Mouse (Mus musculus): ENCODE measurements around the gene Akr1b8. TPM values are rescaled to one million over a fixed set of nuclear protein-coding genes. Genes with fewer than 3 reads are reported as not detected.

Gene Akr1b8
- total RNA-seq, 1 experiment, result 25.1 TPM

- peaks cover 0 to 10% of the 10 kb centered on the region in 2 experiments; a peak in 2 of 4 replicates for H3K4me1 ChIP-seq (ENCODE audit: control insufficient read depth in 2 of 2, insufficient read depth in 2 of 2, low read length in 2 of 2, poor library complexity in 1 of 2)
- TF ChIP-seq MAFK (IDR thresholded peaks at IDR 0.05; ENCODE audit: insufficient read depth, low read depth, low read length), result no peak
- TF ChIP-seq ZC3H11A (IDR thresholded peaks at IDR 0.05; ENCODE audit: borderline replicate concordance, low read depth, low read length), result no peak
- TF ChIP-seq HCFC1 (IDR thresholded peaks at IDR 0.05; ENCODE audit: borderline replicate concordance, insufficient read depth, low read length), result no peak
- TF ChIP-seq CHD2 (IDR thresholded peaks at IDR 0.05; ENCODE audit: low read depth, low read length), result no peak
- TF ChIP-seq ZNF384 (IDR thresholded peaks at IDR 0.05; ENCODE audit: low read depth, low read length), result no peak
- H3K27ac ChIP-seq (ENCODE audit: insufficient read depth, low read depth, low read length, poor library complexity, severe bottlenecking), result no peak overlapping the region
- no peak overlapping the region for H3K4me3 ChIP-seq (ENCODE audit: insufficient read depth in 1 of 2, low read depth in 1 of 2, low read length in 2 of 2, poor library complexity in 1 of 2, severe bottlenecking in 1 of 2)
- H3K36me3 ChIP-seq (ENCODE audit: control insufficient read depth, insufficient read depth, low read length, poor library complexity, severe bottlenecking), result peaks cover 66% of the 10 kb centered on the region
- H3K9me3 ChIP-seq (ENCODE audit: control insufficient read depth, insufficient read depth, low read depth, low read length), result no peaks in the 10 kb centered on the region
- in situ Hi-C loops (cut with MboI; ENCODE audit: low sequenced_read_pairs in 2 of 2, unreplicated experiment in 2 of 2), result no loop called here
- DNase-seq (ENCODE audit: low read depth, low spot score), result no peak
- H3K9ac ChIP-seq (ENCODE audit: insufficient read depth, low read depth, low read length, poor library complexity, severe bottlenecking), result no peak overlapping the region
These were observed 43.8 kb upstream of the Akr1b8 start for GRCm38 (mm10) chr6:34310023-34310595.

GRCm38 (mm10) chr6:34313386-34313785, 40.5 kb upstream of the Akr1b8 start:
- no peak for DNase-seq (ENCODE audit: low read depth, low spot score)
- in situ Hi-C loops (cut with MboI; ENCODE audit: low sequenced_read_pairs in 2 of 2, unreplicated experiment in 2 of 2), result no loop called here
- peaks cover 45% of the 10 kb centered on the region for H3K36me3 ChIP-seq (ENCODE audit: control insufficient read depth, insufficient read depth, low read length, poor library complexity, severe bottlenecking)
- no peak overlapping the region; a peak in 1 of 4 replicates for H3K4me3 ChIP-seq (ENCODE audit: insufficient read depth in 1 of 2, low read depth in 1 of 2, low read length in 2 of 2, poor library complexity in 1 of 2, severe bottlenecking in 1 of 2)
- TF ChIP-seq ZC3H11A (IDR thresholded peaks at IDR 0.05; ENCODE audit: borderline replicate concordance, low read depth, low read length) (no peak), ZNF384 (IDR thresholded peaks at IDR 0.05; ENCODE audit: low read depth, low read length) (no peak), HCFC1 (IDR thresholded peaks at IDR 0.05; ENCODE audit: borderline replicate concordance, insufficient read depth, low read length) (no peak), CHD2 (IDR thresholded peaks at IDR 0.05; ENCODE audit: low read depth, low read length) (no peak), MAFK (IDR thresholded peaks at IDR 0.05; ENCODE audit: insufficient read depth, low read depth, low read length) (no peak)
- peaks cover 4 to 10% of the 10 kb centered on the region in 2 experiments; a peak in 3 of 4 replicates for H3K4me1 ChIP-seq (ENCODE audit: control insufficient read depth in 2 of 2, insufficient read depth in 2 of 2, low read length in 2 of 2, poor library complexity in 1 of 2)
- no peak overlapping the region for H3K27ac ChIP-seq (ENCODE audit: insufficient read depth, low read depth, low read length, poor library complexity, severe bottlenecking)
- no peaks in the 10 kb centered on the region for H3K9me3 ChIP-seq (ENCODE audit: control insufficient read depth, insufficient read depth, low read depth, low read length)
- no peak overlapping the region for H3K9ac ChIP-seq (ENCODE audit: insufficient read depth, low read depth, low read length, poor library complexity, severe bottlenecking)

- in situ Hi-C loops (cut with MboI; ENCODE audit: low sequenced_read_pairs in 2 of 2, unreplicated experiment in 2 of 2), result no loop called here
- Histone ChIP-seq H3K4me1 (ENCODE audit: control insufficient read depth in 2 of 2, insufficient read depth in 2 of 2, low read length in 2 of 2, poor library complexity in 1 of 2) (peaks cover 4 to 10% of the 10 kb centered on the region in 2 experiments; a peak in 3 of 4 replicates), H3K9me3 (ENCODE audit: control insufficient read depth, insufficient read depth, low read depth, low read length) (no peaks in the 10 kb centered on the region), H3K36me3 (ENCODE audit: control insufficient read depth, insufficient read depth, low read length, poor library complexity, severe bottlenecking) (peaks cover 40% of the 10 kb centered on the region), H3K4me3 (ENCODE audit: insufficient read depth in 1 of 2, low read depth in 1 of 2, low read length in 2 of 2, poor library complexity in 1 of 2, severe bottlenecking in 1 of 2) (no peak overlapping the region), H3K27ac (ENCODE audit: insufficient read depth, low read depth, low read length, poor library complexity, severe bottlenecking) (no peak overlapping the region), H3K9ac (ENCODE audit: insufficient read depth, low read depth, low read length, poor library complexity, severe bottlenecking) (no peak overlapping the region)
- no peak for DNase-seq (ENCODE audit: low read depth, low spot score)
- TF ChIP-seq CHD2 (IDR thresholded peaks at IDR 0.05; ENCODE audit: low read depth, low read length), result no peak
- no peak for TF ChIP-seq MAFK (IDR thresholded peaks at IDR 0.05; ENCODE audit: insufficient read depth, low read depth, low read length)
- no peak for TF ChIP-seq ZC3H11A (IDR thresholded peaks at IDR 0.05; ENCODE audit: borderline replicate concordance, low read depth, low read length)
- TF ChIP-seq HCFC1 (IDR thresholded peaks at IDR 0.05; ENCODE audit: borderline replicate concordance, insufficient read depth, low read length), result no peak
- no peak for TF ChIP-seq ZNF384 (IDR thresholded peaks at IDR 0.05; ENCODE audit: low read depth, low read length)
These were observed 40.0 kb upstream of the Akr1b8 start for GRCm38 (mm10) chr6:34313921-34314320.

- H3K36me3 ChIP-seq (ENCODE audit: control insufficient read depth, insufficient read depth, low read length, poor library complexity, severe bottlenecking), result peaks cover 9% of the 10 kb centered on the region
- H3K9me3 ChIP-seq (ENCODE audit: control insufficient read depth, insufficient read depth, low read depth, low read length), result no peaks in the 10 kb centered on the region
- peak within 1 kb of the TSS; percentile 83 for H3K4me3 ChIP-seq (ENCODE audit: insufficient read depth in 1 of 2, low read depth in 1 of 2, low read length in 2 of 2, poor library complexity in 1 of 2, severe bottlenecking in 1 of 2)
- H3K27ac ChIP-seq (ENCODE audit: insufficient read depth, low read depth, low read length, poor library complexity, severe bottlenecking), result no peak within 1 kb of the TSS
- H3K4me1 ChIP-seq (ENCODE audit: control insufficient read depth in 2 of 2, insufficient read depth in 2 of 2, low read length in 2 of 2, poor library complexity in 1 of 2), result peaks cover 4 to 10% of the 10 kb centered on the region in 2 experiments; a peak in 3 of 4 replicates
- peak within 1 kb of the TSS; percentile 80 for H3K9ac ChIP-seq (ENCODE audit: insufficient read depth, low read depth, low read length, poor library complexity, severe bottlenecking)
- in situ Hi-C loops (cut with MboI; ENCODE audit: low sequenced_read_pairs in 2 of 2, unreplicated experiment in 2 of 2), result no loop called here
- peak; percentile 89 for DNase-seq (ENCODE audit: low read depth, low spot score)
- TF ChIP-seq ZC3H11A (IDR thresholded peaks at IDR 0.05; ENCODE audit: borderline replicate concordance, low read depth, low read length), result no peak
These were observed 36.8 kb upstream of the Akr1b8 start, which contains the start of gene Akr1b3 for GRCm38 (mm10) chr6:34316854-34317771. TSS of gene Akr1b3 (minus strand) at chr6:34317478.

Data from ES-E14 (cell line).